Mouse (Mus musculus) erythroblast, embryonic 14.5 days (primary cell): ENCODE measurements around the gene Dusp14.

Source experiments
- GATA1 ChIP-seq: IDR thresholded peaks from 2 replicates; pipeline ENCODE4 v1.6.1; 2012; ENCODE audit warnings: low read length, inconsistent platforms, mixed read lengths
- TAL1 ChIP-seq: IDR thresholded peaks from 3 replicates; pipeline ENCODE4 v1.6.1; 2012; ENCODE audit warnings: low read length, inconsistent platforms, mixed read lengths

- TF ChIP-seq TAL1 (no peak), GATA1 (no peak)
Observed at GRCm38 (mm10) chr11:84053055-84053454, 16.0 kb downstream of the Dusp14 start.
